Mouse (Mus musculus) stomach, embryonic 14.5 days (tissue): ENCODE data around the gene Adora1. TPM values are rescaled to one million over a fixed set of nuclear protein-coding genes. Genes with fewer than 3 reads are reported as not detected.

ENCODE experiments used
- ATAC-seq: fragments of 200-750 bp; cut with Nextera tagmentation; 2 replicates; pipeline ENCODE4 v1.8.0; 2017; ENCODE audit warnings: low read depth, moderate TSS enrichment; ENCODE audit not compliant: insufficient number of reproducible peaks, insufficient read depth, low FRiP score
- H3K27ac ChIP-seq: fragments of 300-500 bp; sonication (generic); 2 replicates; pipeline ENCODE4 v1.5.1; 2014; ENCODE audit warnings: mild to moderate bottlenecking, low read length, moderate library complexity, mixed read lengths
- H3K27me3 ChIP-seq: fragments of 300-500 bp; sonication (generic); 2 replicates; pipeline ENCODE4 v1.6.1; 2014; ENCODE audit warnings: low read length, control low read depth, mixed read lengths; ENCODE audit not compliant: control insufficient read depth, insufficient read depth
- H3K36me3 ChIP-seq: fragments of 300-500 bp; sonication (generic); 2 replicates; pipeline ENCODE4 v1.6.1; 2014; ENCODE audit warnings: mild to moderate bottlenecking, control low read depth, low read length, moderate library complexity, mixed read lengths; ENCODE audit not compliant: control insufficient read depth, insufficient read depth
- H3K4me1 ChIP-seq: fragments of 300-500 bp; sonication (generic); 2 replicates; pipeline ENCODE4 v1.6.1; 2014; ENCODE audit warnings: low read length, control low read depth, mixed read lengths; ENCODE audit not compliant: control insufficient read depth, insufficient read depth
- H3K4me2 ChIP-seq: fragments of 300-500 bp; sonication (generic); replicated peaks from 2 replicates; pipeline ENCODE4 v1.6.1; 2014; ENCODE audit warnings: low read depth, low read length, control low read depth
- H3K4me3 ChIP-seq: fragments of 300-500 bp; sonication (generic); 2 replicates; pipeline ENCODE4 v1.5.1; 2014; ENCODE audit warnings: low read depth, low read length, control low read depth
- H3K9ac ChIP-seq: fragments of 300-500 bp; sonication (generic); replicated peaks from 2 replicates; pipeline ENCODE4 v1.6.1; 2014; ENCODE audit warnings: low read depth, mild to moderate bottlenecking, control low read depth, low read length, moderate library complexity, mixed read lengths
- H3K9me3 ChIP-seq: fragments of 300-500 bp; sonication (generic); 2 replicates; pipeline ENCODE4 v1.6.1; 2016; ENCODE audit warnings: low read depth, low read length, control low read depth; ENCODE audit not compliant: control insufficient read depth
- WGBS: fragments of 180-500 bp; shearing (Covaris S2); extraction: QIAGEN DNeasy Blood & Tissue Kit; methylation state at CpG from one replicate; pipeline ENCODE4 v1.1.7; 2014; 5-methylcytosine and 5-hydroxymethylcytosine counted together
- polyA plus RNA-seq: library from polyadenylated mRNA; unstranded; fragments of >200 nt; fragmentation: Nextera tagmentation; extraction: Ambion mirVana; gene quantifications from 2 replicates; pipeline ENCODE4 v1.2.1, GENCODE M21; 2014

The Adora1 gene
- polyA plus RNA-seq, 1 experiment from 2014 or later: 0.68 TPM

- Histone ChIP-seq H3K9me3 (no peaks in the 10 kb centered on the region), H3K4me3 (no peak overlapping the region), H3K4me1 (peaks cover 8% of the 10 kb centered on the region; the same call in 1 of the 2 replicates), H3K4me2 (peak overlapping the region; percentile 95; the same call in 1 of the 2 replicates), H3K27ac (no peak overlapping the region), H3K9ac (no peak overlapping the region), H3K27me3 (peaks cover 31% of the 10 kb centered on the region), H3K36me3 (no peaks in the 10 kb centered on the region)
- ATAC-seq: no peak
- WGBS: 50% methylated on average over 19 of the region's 19 CpGs
These were observed 1.4 kb downstream of the Adora1 start for GRCm38 (mm10) chr1:134233681-134234454.

- peak; percentile 12; the same call in 1 of the 2 replicates for ATAC-seq
- WGBS: 47% methylated on average over 12 of the region's 12 CpGs
- Histone ChIP-seq H3K4me1 (peaks cover 8% of the 10 kb centered on the region; the same call in 1 of the 2 replicates), H3K9me3 (no peaks in the 10 kb centered on the region), H3K36me3 (no peaks in the 10 kb centered on the region), H3K4me2 (no peak overlapping the region), H3K4me3 (no peak overlapping the region), H3K27me3 (peaks cover 31% of the 10 kb centered on the region), H3K9ac (no peak overlapping the region), H3K27ac (no peak overlapping the region)
These were observed 2.3 kb downstream of the Adora1 start for GRCm38 (mm10) chr1:134232778-134233531.

DNA sequence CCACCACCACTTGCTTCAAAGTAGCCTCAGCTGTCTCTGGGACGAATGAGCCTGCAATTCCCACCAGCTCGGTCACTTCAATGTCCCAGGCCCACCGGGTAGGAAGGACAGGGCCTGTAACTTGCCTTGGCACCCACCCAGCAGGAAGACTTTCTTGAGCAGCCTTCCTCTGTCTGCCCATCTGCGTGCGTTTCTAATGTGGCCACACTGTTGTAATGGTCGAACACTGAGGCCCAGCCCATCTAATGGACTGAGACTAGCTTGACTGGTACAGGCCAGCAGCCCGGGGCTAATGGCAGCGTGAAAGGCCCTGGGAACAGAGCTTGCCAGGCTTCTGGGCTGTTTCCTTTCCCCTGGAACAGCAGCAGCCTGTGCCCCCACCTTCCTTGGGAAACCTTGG is 2.9 kb downstream of the Adora1 start:
- peaks cover 8% of the 10 kb centered on the region; the same call in 1 of the 2 replicates for H3K4me1 ChIP-seq
- ATAC-seq: no peak
- no peaks in the 10 kb centered on the region for H3K9me3 ChIP-seq
- no peak overlapping the region for H3K27ac ChIP-seq
- H3K9ac ChIP-seq: no peak overlapping the region
- 78% methylated on average over 8 of the region's 8 CpGs for WGBS
- peaks cover 31% of the 10 kb centered on the region for H3K27me3 ChIP-seq
- H3K4me2 ChIP-seq: no peak overlapping the region
- no peaks in the 10 kb centered on the region for H3K36me3 ChIP-seq
- H3K4me3 ChIP-seq: no peak overlapping the region

DNA sequence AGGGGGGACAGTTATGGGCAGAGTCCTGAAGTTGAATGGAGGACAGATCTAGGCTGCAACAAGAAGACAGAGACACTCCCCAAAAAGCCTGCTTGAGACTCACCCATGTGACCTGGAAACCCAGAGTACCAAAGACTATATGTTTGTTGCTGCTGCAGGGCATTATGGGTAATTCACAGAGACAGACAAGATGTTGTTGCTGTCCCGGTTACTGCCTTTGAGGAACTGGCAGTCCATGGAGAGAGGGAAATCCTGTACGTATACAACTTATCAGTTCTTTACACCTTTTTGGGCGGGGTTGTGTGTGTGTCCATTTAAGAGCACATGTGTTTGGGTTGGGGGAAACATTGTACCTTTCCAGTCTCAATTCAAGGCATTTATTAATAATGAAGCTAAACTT is 3.5 kb downstream of the Adora1 start:
- Histone ChIP-seq H3K9me3 (no peaks in the 10 kb centered on the region), H3K9ac (no peak overlapping the region), H3K4me1 (peaks cover 8% of the 10 kb centered on the region; the same call in 1 of the 2 replicates), H3K4me3 (no peak overlapping the region), H3K36me3 (no peaks in the 10 kb centered on the region), H3K27me3 (peaks cover 31% of the 10 kb centered on the region), H3K4me2 (no peak overlapping the region), H3K27ac (no peak overlapping the region)
- ATAC-seq: no peak
- 70% methylated on average over 3 of the region's 3 CpGs for whole genome bisulfite sequencing

DNA sequence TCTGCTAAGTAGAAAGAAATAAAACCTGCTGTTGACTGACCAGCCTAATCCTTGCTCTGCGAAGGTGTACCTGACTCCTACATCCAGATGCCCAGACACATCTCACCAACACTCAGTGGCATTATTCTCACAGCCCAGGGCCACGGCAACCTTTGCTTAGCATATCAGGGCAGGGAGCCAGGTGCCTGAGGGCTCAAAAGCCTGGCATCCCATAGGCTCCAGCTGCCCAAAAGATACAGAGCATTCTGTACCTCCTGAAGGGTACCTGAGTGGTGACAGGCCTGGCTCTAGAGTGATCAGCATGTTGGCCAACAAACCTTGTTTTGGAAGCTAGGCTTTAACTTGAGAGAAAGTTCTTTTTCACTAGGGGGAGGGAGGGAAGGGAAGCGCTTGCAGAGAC is 4.0 kb downstream of the Adora1 start:
- ATAC-seq: no peak
- Histone ChIP-seq H3K4me1 (peaks cover 8% of the 10 kb centered on the region; the same call in 1 of the 2 replicates), H3K27ac (no peak overlapping the region), H3K36me3 (no peaks in the 10 kb centered on the region), H3K9me3 (no peaks in the 10 kb centered on the region), H3K4me2 (no peak overlapping the region), H3K27me3 (peaks cover 30% of the 10 kb centered on the region), H3K9ac (no peak overlapping the region), H3K4me3 (no peak overlapping the region)
- WGBS: 83% methylated on average over 3 of the region's 3 CpGs

DNA sequence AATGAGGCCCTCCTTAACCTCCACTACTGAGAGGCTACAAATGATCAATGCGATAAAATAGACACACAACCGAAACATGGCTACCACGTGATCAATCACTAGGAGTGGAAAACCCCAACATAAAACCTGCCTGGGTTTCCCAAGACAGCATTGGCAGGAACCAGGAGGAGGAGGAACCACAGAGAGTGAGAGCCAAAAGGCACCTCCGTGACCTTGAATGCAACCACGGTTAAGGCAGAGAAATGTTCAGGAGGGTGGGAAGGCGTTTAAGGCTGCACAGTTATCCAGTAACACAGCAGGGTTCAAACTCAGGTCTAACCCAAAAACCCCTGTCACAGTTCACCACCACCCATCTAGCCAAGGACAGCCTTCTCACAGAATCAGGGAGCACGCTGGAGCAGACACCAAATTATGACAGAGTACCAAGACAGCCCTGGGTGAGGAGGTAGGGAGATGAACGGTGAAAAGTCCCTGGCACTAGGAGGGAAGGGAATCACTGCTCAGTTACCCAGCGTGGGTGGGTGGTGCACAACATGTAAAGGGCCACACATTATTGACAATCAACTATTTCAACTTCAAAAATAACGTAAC is 4.5 kb downstream of the Adora1 start:
- no peak overlapping the region for H3K4me3 ChIP-seq
- H3K27ac ChIP-seq: no peak overlapping the region
- no peak overlapping the region for H3K4me2 ChIP-seq
- H3K9ac ChIP-seq: no peak overlapping the region
- H3K9me3 ChIP-seq: no peaks in the 10 kb centered on the region
- no peaks in the 10 kb centered on the region for H3K36me3 ChIP-seq
- 85% methylated on average over 10 of the region's 10 CpGs for WGBS
- no peak for ATAC-seq
- peaks cover 8% of the 10 kb centered on the region; the same call in 1 of the 2 replicates for H3K4me1 ChIP-seq
- peaks cover 24% of the 10 kb centered on the region for H3K27me3 ChIP-seq

DNA sequence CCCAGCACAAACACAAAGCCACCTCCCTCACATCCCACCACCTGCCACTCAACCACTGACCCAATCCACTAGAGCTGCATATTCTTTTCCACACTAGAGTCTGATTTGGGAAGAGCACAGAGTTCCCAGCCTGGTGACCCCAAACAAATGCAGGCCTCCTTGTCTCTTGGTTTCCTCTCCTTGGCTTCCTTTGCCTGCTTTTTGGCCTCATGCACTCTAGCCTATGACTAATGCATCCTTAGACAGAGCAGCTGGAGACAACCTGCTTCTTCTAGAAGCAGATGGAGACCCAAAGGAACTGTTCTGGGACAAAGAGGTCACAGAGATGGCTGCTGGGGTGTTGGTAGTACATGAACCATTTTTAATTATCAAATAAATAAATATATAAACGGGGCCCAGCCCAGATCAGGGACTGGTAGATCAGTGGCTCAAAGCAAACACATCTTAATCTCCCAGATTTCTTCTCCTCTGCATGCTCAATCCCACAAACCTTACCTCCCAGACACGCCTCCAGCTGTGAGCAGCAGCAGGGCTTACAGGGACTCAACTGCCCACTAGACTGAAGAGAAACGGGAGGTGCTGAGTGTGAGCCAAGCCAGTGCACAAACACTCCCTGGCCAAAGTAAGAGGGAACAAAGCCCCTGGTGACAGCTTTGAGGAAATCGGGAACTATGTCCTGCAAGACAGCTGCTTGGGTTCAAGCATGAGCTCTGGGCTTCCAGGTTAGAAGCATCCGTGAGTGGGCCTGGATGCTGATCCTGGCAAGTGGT is 5.2 kb downstream of the Adora1 start:
- H3K9ac ChIP-seq: no peak overlapping the region
- ATAC-seq: no peak
- H3K4me3 ChIP-seq: no peak overlapping the region
- peaks cover 18% of the 10 kb centered on the region for H3K27me3 ChIP-seq
- peaks cover 8% of the 10 kb centered on the region; the same call in 1 of the 2 replicates for H3K4me1 ChIP-seq
- H3K36me3 ChIP-seq: no peaks in the 10 kb centered on the region
- H3K4me2 ChIP-seq: no peak overlapping the region
- WGBS: 68% methylated on average over 5 of the region's 5 CpGs
- no peaks in the 10 kb centered on the region for H3K9me3 ChIP-seq
- no peak overlapping the region for H3K27ac ChIP-seq

DNA sequence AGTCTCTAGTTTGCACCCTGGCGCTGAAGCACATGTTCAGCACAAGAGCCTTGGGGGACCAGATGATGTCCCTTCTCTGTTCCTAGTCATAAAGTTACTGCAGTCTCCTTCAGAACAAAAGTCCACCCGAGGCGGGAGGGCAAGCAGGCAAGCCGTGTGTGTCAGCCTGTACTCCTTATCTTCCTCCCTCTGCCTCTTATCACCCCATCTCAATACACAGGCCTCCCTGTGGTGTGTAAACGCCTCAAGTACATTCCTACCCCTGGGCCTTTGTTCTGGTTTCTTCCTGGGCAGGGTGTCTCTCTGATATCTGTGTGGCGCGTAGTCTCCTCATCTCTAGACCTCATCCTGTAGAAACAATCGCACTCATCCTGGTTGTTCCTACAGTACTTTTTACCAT is 8.5 kb downstream of the Adora1 start:
- no peaks in the 10 kb centered on the region for H3K4me1 ChIP-seq

More for the DNA sequence above, 8.5 kb downstream of the Adora1 start:
- ATAC-seq: no peak
- H3K9me3 ChIP-seq: no peaks in the 10 kb centered on the region
- H3K4me3 ChIP-seq: no peak overlapping the region
- H3K36me3 ChIP-seq: no peaks in the 10 kb centered on the region
- no peaks in the 10 kb centered on the region for H3K27me3 ChIP-seq
- H3K9ac ChIP-seq: no peak overlapping the region
- H3K4me2 ChIP-seq: no peak overlapping the region
- WGBS: 65% methylated on average over 8 of the region's 8 CpGs
- no peak overlapping the region for H3K27ac ChIP-seq
